Mouse (Mus musculus) lung, postnatal 0 days (tissue): Measurements from ENCODE around the gene Dpp3.

Experiments used
- CTCF ChIP-seq: IDR thresholded peaks from 2 replicates; pipeline ENCODE4 v1.5.1; 2016; ENCODE audit warnings: antibody characterized with exemption, mild to moderate bottlenecking
- EP300 ChIP-seq: IDR thresholded peaks from 2 replicates; pipeline ENCODE4 v1.6.1; 2016; ENCODE audit warnings: antibody characterized with exemption, mild to moderate bottlenecking, control low read depth

DNA sequence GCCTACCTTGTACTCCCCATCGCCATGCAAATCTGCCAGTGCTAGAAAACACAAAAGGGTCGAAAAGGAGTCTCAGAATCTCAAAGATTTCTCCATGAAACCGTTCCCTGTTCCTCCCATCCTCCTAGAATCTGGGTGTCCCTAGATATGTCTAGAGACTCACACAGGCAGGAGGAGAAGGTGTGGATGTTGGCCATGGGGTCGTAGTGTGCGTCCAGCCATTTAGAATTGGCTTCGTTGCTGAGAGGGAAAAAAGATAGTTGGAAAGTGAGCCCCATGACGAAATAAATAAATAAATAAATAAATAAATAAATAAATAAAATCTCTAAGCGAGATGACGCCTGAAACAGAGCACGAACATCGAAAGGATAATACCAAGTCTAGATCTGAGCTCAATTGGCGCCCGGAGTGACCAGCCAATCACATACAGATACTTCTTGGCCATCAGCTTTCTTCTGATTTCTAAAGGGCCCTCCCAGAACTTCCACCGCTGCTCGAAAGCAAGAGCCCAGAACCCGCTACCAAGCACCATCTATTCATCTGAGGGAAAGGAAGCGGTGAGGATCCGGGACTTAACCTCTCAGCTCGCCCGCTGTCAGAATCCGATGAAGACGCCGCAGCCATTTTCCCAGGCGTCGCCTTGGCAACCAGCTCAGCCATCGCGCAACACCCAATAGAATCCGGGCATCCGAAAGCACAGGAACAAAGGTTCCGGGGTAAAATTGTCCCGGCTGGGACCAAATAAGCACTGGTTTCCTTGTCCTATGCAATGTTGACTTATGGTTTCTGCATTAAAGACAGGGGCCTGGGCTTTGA, 21.9 kb downstream of the Dpp3 start, which contains the start of gene Bbs1:
- TF ChIP-seq CTCF (no peak), EP300 (0 out of 2 replicates have a peak, but pooled peaks have one; percentile 14)
